Mouse (Mus musculus) heart, adult 8-10 months (tissue): Measurements from ENCODE around the gene Gm10643. TPM values are rescaled to one million over a fixed set of nuclear protein-coding genes. Genes with fewer than 3 reads are reported as not detected.

Experiments used
- DNase-seq: peaks from one replicate; pipeline ENCODE4 v3.0.0; 2022; ENCODE audit warnings: low spot score
- total RNA-seq, 4 experiments: library from RNA; stranded (reverse); gene quantifications; 2 replicates each; pipeline ENCODE4 v1.2.4; 2022

Gm10643 gene
- total RNA-seq, 4 experiments from 2014 or later = 4.6 to 7.5 (median 5.4) TPM

DNA sequence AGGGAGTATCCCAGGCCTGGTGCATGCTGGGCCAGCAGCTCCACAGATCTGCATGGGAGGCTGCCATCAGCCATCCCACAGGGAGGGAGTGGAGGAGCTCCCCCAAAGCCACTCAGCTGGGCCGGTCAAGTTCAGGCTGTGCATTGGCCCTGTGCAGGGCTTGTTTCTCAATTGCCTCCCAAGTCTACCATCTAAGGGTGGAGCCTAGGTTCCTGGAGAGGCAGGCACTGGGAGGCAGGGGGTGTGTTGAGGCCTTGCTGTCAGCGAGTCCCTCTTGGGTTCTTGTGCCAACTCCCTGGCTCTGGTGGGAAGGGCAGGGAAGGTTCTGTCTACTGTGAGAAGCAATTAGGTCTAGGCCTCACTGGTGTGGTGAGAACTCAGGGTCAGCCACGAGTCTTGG, 7.0 kb upstream of the Gm10643 start:
- DNase-seq = no peak

GRCm38 (mm10) chr8:84070667-84071066, 5.7 kb upstream of the Gm10643 start:
- peak; percentile 61 for DNase-seq

- no peak for DNase-seq
Measured at GRCm38 (mm10) chr8:84070241-84070640, 5.3 kb upstream of the Gm10643 start.

DNA sequence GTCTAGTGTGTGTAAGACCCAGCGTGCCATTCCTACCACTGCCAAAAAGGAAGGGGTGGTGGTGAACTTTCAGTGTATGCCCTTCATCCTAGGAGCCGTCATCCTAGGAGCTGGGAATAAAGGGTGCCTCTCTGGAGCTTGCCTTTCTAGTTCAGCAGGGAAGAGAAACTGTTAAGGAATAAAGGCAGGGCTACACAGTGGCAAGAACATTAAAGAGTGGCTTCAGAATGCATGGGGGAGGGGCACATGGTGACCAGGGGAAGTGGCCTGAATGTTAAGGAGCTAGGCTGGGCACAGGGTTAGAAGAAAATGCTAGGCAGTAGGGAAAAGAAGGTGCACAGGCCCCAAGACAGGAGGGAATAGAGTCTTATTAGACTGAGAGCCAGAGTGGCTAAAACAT, 4.8 kb upstream of the Gm10643 start:
- DNase-seq = no peak

DNA sequence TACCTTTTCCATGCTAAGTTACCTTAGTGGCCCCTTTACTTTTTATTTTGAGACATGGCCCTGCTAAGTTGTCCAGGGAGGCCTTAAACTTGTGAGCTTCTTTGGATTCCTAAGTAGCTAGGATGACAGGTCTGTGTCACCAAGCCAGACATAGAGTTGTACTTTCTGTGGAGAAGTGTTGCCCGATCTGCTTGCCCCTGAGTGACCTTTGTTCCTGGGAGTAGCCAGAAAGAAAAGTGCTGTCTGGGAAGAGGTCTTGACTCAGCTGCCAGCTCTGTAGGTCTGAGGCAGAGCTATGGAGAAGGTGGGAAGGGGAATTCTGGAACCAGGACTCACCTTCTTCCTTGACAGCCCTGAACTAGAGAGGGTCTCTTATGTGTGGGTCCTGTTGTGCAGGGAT, 4.2 kb upstream of the Gm10643 start:
- DNase-seq = no peak

GRCm38 (mm10) chr8:84068316-84069035, 3.5 kb upstream of the Gm10643 start:
- no peak for DNase-seq

DNA sequence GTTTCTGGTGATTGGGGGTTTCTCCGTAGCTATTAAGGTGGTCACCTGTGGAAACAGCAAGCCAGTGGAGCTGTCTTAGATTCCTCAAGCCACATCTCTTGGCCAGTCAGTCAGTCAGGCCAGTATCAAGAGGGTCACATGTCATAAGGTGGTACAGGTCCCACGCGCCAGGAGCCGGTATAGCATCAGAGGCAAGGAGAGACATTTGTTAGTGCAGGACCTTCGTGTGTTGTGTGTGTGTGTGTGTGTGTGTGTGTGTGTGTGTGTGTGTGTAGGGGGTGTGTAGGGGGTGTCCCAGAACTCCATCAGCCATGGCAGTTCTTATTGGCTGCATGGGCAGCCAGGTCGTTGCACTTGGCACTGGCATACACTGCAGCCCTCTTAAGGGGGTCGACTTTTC, 3.0 kb upstream of the Gm10643 start:
- no peak for DNase-seq

GRCm38 (mm10) chr8:84067047-84067573, 2.2 kb upstream of the Gm10643 start:
- DNase-seq = peak; percentile 94

GRCm38 (mm10) chr8:84066291-84066930, 1.5 kb upstream of the Gm10643 start, which contains the start of gene Rfx1:
TSS of gene Rfx1 (plus strand) at chr8:84066834.
- DNase-seq = peak; percentile 100

DNA sequence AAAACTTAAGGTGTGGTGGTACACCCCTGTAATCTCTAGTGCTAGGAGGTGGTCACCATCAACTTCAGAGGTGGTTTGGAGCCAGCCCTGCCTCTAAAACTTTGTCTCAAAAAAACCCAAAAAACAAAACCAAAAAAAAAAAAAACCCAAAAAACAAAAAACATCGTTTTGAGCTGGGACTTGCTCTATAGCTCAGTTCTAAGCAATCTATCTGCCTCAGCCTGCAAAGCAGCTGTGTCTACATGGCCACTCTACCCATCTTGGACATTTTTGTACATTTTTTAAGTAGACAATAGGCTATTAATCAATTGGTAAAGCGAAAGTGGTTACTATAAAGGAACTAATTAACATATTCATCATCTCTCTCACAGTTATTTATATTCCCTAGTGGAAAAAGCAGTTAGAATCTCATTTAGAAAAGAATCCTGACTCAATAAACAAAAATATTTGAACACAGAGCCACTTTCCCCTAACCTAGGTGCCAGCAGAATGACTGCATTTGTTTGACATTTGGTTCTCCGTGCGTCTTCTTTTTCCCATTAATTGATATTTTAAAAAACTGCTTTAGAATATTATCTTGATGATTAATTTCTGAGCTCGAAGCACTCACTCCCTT, 628 bp upstream of the Gm10643 start:
- DNase-seq = no peak

- peak; percentile 41 for DNase-seq
Measured at GRCm38 (mm10) chr8:84063861-84064610, 901 bp downstream of the Gm10643 start.

- DNase-seq = no peak
Measured at GRCm38 (mm10) chr8:84060245-84060644, 4.7 kb downstream of the Gm10643 start.

DNA sequence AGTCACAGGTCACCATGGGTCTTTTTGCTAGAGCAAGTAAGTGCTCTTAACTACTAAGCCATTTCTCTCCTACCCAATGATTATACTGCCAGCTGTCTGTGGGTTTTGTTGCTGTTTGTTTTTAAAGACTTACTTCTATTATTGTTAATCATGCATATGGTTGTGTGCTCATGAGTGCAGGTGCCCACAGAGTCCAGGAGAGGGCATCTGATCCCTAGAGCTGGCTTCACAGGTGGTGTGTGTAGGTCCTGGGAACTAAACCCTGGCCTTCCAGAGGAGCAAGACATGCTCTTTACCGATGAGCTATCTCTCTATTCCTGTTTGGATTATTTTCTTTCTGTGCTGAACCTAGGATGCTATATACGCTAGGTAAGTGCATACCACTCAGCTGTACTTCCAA, 5.7 kb downstream of the Gm10643 start:
- DNase-seq = no peak

GRCm38 (mm10) chr8:84057827-84058226, 7.1 kb downstream of the Gm10643 start:
- no peak for DNase-seq

GRCm38 (mm10) chr8:84053229-84053628, 11.7 kb downstream of the Gm10643 start:
- no peak for DNase-seq

DNA sequence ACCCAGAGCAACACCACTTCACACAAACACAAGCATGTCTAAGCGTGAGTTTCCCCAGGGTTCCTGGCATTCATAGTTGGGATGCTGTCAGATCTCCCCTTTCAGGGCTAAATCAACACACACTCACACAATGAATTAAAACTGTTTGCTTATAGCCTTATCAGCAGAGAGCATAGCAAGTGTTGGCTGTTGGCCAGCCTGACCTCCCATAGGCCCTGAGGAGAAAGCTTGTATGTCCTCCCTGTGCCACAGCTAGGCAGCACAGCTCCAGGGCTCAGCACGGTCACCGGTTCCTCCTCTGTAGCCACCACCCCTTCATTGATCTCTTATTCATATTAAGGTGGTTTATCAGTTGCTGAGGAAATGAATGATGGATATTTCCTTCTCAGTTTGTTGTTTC, 12.2 kb downstream of the Gm10643 start:
- DNase-seq = no peak

DNA sequence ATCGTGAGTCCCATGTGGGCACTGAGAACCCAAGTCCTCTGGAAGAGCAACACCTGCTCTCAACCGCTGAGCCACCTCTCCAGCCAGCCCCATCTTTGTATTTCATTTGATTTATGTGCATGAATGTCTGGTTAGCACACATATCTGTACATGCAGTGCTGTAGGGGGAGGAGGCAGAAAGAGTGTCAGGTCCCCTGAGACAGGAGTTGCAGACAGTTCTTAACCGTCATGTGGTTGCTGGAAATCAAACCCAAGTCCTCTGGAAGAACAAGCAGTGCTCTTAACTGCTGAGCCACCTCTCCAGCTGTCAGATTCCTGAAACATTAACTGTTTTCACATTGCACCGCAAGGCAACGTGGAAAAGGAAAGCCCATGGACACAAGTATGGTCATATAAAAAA, 16.8 kb downstream of the Gm10643 start:
- DNase-seq = no peak

DNA sequence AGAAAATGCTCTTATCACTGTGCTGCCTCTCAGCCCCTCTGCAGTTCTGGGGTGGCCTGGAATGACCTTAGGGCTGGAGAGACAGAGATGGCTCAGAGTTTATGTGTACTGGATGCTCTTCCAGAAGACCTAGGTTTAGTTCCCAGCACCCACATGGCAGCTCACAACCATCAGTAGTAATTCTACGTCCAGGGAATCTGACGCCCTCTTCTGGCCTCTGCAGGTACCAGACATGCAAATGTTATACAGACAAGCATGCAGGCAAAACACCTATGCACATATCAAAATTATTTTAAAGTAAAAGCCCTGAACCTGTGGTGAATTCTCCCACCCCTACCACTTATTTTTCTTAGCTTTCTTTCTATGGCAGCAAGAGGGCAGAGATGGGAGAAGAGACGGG, 18.4 kb downstream of the Gm10643 start:
- no peak for DNase-seq

- DNase-seq = no peak
Measured at GRCm38 (mm10) chr8:84044900-84045299, 20.0 kb downstream of the Gm10643 start, which contains the start of gene Rln3. TSS of gene Rln3 (minus strand) at chr8:84045000.

- DNase-seq = no peak
Measured at GRCm38 (mm10) chr8:84044103-84044502, 20.8 kb downstream of the Gm10643 start.

GRCm38 (mm10) chr8:84042948-84043342, 22.0 kb downstream of the Gm10643 start:
- DNase-seq = peak; percentile 44
